Mouse (Mus musculus) stomach, embryonic 14.5 days (tissue): Measurements from ENCODE around the gene Nfam1. TPM values are rescaled to one million over a fixed set of nuclear protein-coding genes. Genes with fewer than 3 reads are reported as not detected.
"Not testable (repeated sequence)": the region's sequence is repeated elsewhere in the genome, so short reads cannot be mapped to it uniquely, and the experiment has no call there.

Source experiments
- ATAC-seq: fragments of 200-750 bp; cut with Nextera tagmentation; 2 replicates; pipeline ENCODE4 v1.8.0; 2017; ENCODE audit warnings: low read depth, moderate TSS enrichment; ENCODE audit not compliant: insufficient number of reproducible peaks, insufficient read depth, low FRiP score
- H3K27ac ChIP-seq: fragments of 300-500 bp; sonication (generic); 2 replicates; pipeline ENCODE4 v1.5.1; 2014; ENCODE audit warnings: mild to moderate bottlenecking, low read length, moderate library complexity, mixed read lengths
- H3K27me3 ChIP-seq: fragments of 300-500 bp; sonication (generic); 2 replicates; pipeline ENCODE4 v1.6.1; 2014; ENCODE audit warnings: low read length, control low read depth, mixed read lengths; ENCODE audit not compliant: control insufficient read depth, insufficient read depth
- H3K36me3 ChIP-seq: fragments of 300-500 bp; sonication (generic); 2 replicates; pipeline ENCODE4 v1.6.1; 2014; ENCODE audit warnings: mild to moderate bottlenecking, control low read depth, low read length, moderate library complexity, mixed read lengths; ENCODE audit not compliant: control insufficient read depth, insufficient read depth
- H3K4me1 ChIP-seq: fragments of 300-500 bp; sonication (generic); 2 replicates; pipeline ENCODE4 v1.6.1; 2014; ENCODE audit warnings: low read length, control low read depth, mixed read lengths; ENCODE audit not compliant: control insufficient read depth, insufficient read depth
- H3K4me2 ChIP-seq: fragments of 300-500 bp; sonication (generic); replicated peaks from 2 replicates; pipeline ENCODE4 v1.6.1; 2014; ENCODE audit warnings: low read depth, low read length, control low read depth
- H3K4me3 ChIP-seq: fragments of 300-500 bp; sonication (generic); 2 replicates; pipeline ENCODE4 v1.5.1; 2014; ENCODE audit warnings: low read depth, low read length, control low read depth
- H3K9ac ChIP-seq: fragments of 300-500 bp; sonication (generic); replicated peaks from 2 replicates; pipeline ENCODE4 v1.6.1; 2014; ENCODE audit warnings: low read depth, mild to moderate bottlenecking, control low read depth, low read length, moderate library complexity, mixed read lengths
- H3K9me3 ChIP-seq: fragments of 300-500 bp; sonication (generic); 2 replicates; pipeline ENCODE4 v1.6.1; 2016; ENCODE audit warnings: low read depth, low read length, control low read depth; ENCODE audit not compliant: control insufficient read depth
- WGBS: fragments of 180-500 bp; shearing (Covaris S2); extraction: QIAGEN DNeasy Blood & Tissue Kit; methylation state at CpG from one replicate; pipeline ENCODE4 v1.1.7; 2014; 5-methylcytosine and 5-hydroxymethylcytosine counted together
- polyA plus RNA-seq: library from polyadenylated mRNA; unstranded; fragments of >200 nt; fragmentation: Nextera tagmentation; extraction: Ambion mirVana; gene quantifications from 2 replicates; pipeline ENCODE4 v1.2.1, GENCODE M21; 2014

The Nfam1 gene
- 2.5 and 2.8 TPM in 2 replicates for polyA plus RNA-seq

GRCm38 (mm10) chr15:83032981-83033541 is at the start of gene Nfam1:
TSS of gene Nfam1 (minus strand) at chr15:83033306.
- H3K4me2 ChIP-seq = no peak within 1 kb of the TSS
- peaks cover 37% of the 10 kb centered on the region for H3K4me1 ChIP-seq
- no peaks in the 10 kb centered on the region for H3K36me3 ChIP-seq
- ATAC-seq = no peak
- 50% methylated on average over 17 of the region's 17 CpGs for WGBS
- H3K27me3 ChIP-seq = no peaks in the 10 kb centered on the region
- no peak within 1 kb of the TSS for H3K9ac ChIP-seq
- H3K9me3 ChIP-seq = no peaks in the 10 kb centered on the region
- H3K4me3 ChIP-seq = no peak within 1 kb of the TSS
- peak within 1 kb of the TSS; percentile 33; the same call in 1 of the 2 replicates for H3K27ac ChIP-seq

GRCm38 (mm10) chr15:83075607-83076525 is 42.8 kb upstream of the Nfam1 start:
- no peak overlapping the region for H3K4me2 ChIP-seq
- no peak overlapping the region for H3K4me3 ChIP-seq
- no peaks in the 10 kb centered on the region for H3K36me3 ChIP-seq
- H3K9ac ChIP-seq = no peak overlapping the region
- no peaks in the 10 kb centered on the region; the same call in 1 of the 2 replicates for H3K9me3 ChIP-seq
- no peak overlapping the region for H3K27ac ChIP-seq
- no peaks in the 10 kb centered on the region for H3K4me1 ChIP-seq
- no peak for ATAC-seq
- WGBS = 53% methylated on average over 27 of the region's 27 CpGs
- no peaks in the 10 kb centered on the region for H3K27me3 ChIP-seq

GRCm38 (mm10) chr15:83074179-83074578 is 41.1 kb upstream of the Nfam1 start:
- H3K9me3 ChIP-seq = no peaks in the 10 kb centered on the region; the same call in 1 of the 2 replicates
- H3K36me3 ChIP-seq = no peaks in the 10 kb centered on the region
- no peak overlapping the region for H3K4me2 ChIP-seq
- no peaks in the 10 kb centered on the region for H3K27me3 ChIP-seq
- no peak overlapping the region for H3K4me3 ChIP-seq
- no peaks in the 10 kb centered on the region for H3K4me1 ChIP-seq
- H3K27ac ChIP-seq = no peak overlapping the region
- no peak for ATAC-seq
- 79% methylated on average over 4 of the region's 4 CpGs for WGBS
- H3K9ac ChIP-seq = no peak overlapping the region

GRCm38 (mm10) chr15:83071752-83072151 is 38.6 kb upstream of the Nfam1 start:
- H3K9me3 ChIP-seq = no peaks in the 10 kb centered on the region; the same call in 1 of the 2 replicates

GRCm38 (mm10) chr15:83070942-83071341 is 37.8 kb upstream of the Nfam1 start:
- H3K4me2 ChIP-seq = no peak overlapping the region
- H3K9me3 ChIP-seq = no peaks in the 10 kb centered on the region; the same call in 1 of the 2 replicates
- no peaks in the 10 kb centered on the region for H3K36me3 ChIP-seq
- no peaks in the 10 kb centered on the region for H3K4me1 ChIP-seq
- no peaks in the 10 kb centered on the region for H3K27me3 ChIP-seq
- H3K27ac ChIP-seq = no peak overlapping the region
- 33% methylated on average over 3 of the region's 3 CpGs for WGBS
- no peak for ATAC-seq
- H3K4me3 ChIP-seq = no peak overlapping the region
- no peak overlapping the region for H3K9ac ChIP-seq

More at GRCm38 (mm10) chr15:83071752-83072151, 38.6 kb upstream of the Nfam1 start:
- no peak for ATAC-seq
- no peak overlapping the region for H3K4me3 ChIP-seq
- no peak overlapping the region for H3K4me2 ChIP-seq
- no peaks in the 10 kb centered on the region for H3K36me3 ChIP-seq
- H3K9ac ChIP-seq = no peak overlapping the region
- H3K27ac ChIP-seq = no peak overlapping the region
- no peaks in the 10 kb centered on the region for H3K4me1 ChIP-seq
- H3K27me3 ChIP-seq = no peaks in the 10 kb centered on the region
- WGBS = 79% methylated on average over 5 of the region's 5 CpGs

GRCm38 (mm10) chr15:83068270-83068669 is 35.2 kb upstream of the Nfam1 start:
- no peak for ATAC-seq
- no peaks in the 10 kb centered on the region for H3K4me1 ChIP-seq
- H3K4me2 ChIP-seq = no peak overlapping the region
- H3K27me3 ChIP-seq = no peaks in the 10 kb centered on the region
- 93% methylated on average over 5 of the region's 5 CpGs for WGBS
- no peak overlapping the region for H3K9ac ChIP-seq
- H3K4me3 ChIP-seq = no peak overlapping the region
- no peaks in the 10 kb centered on the region; the same call in 1 of the 2 replicates for H3K9me3 ChIP-seq
- H3K27ac ChIP-seq = no peak overlapping the region
- no peaks in the 10 kb centered on the region for H3K36me3 ChIP-seq

- WGBS = 56% methylated on average over 4 of the region's 4 CpGs
- no peaks in the 10 kb centered on the region for H3K36me3 ChIP-seq
- no peaks in the 10 kb centered on the region for H3K9me3 ChIP-seq
- H3K4me1 ChIP-seq = no peaks in the 10 kb centered on the region
- H3K4me2 ChIP-seq = no peak overlapping the region
- H3K4me3 ChIP-seq = no peak overlapping the region
- ATAC-seq = no peak
- H3K27ac ChIP-seq = no peak overlapping the region
- no peaks in the 10 kb centered on the region for H3K27me3 ChIP-seq
- H3K9ac ChIP-seq = no peak overlapping the region
Measured at GRCm38 (mm10) chr15:83065543-83065942, 32.4 kb upstream of the Nfam1 start.

GRCm38 (mm10) chr15:83062582-83062981 is 29.5 kb upstream of the Nfam1 start:
- H3K27me3 ChIP-seq, ATAC-seq, H3K4me2 ChIP-seq, H3K27ac ChIP-seq, H3K9me3 ChIP-seq, H3K9ac ChIP-seq, H3K36me3 ChIP-seq, H3K4me1 ChIP-seq, H3K4me3 ChIP-seq: not testable (repeated sequence)
- WGBS = 91% methylated on average over 2 of the region's 2 CpGs
